In genomic region chr7:45437521-45438276, GRCm38 (mm10) we compare ENCODE assay signal across 8 mouse cellular contexts. TPM values are rescaled to one million over a fixed set of nuclear protein-coding genes. Genes with fewer than 3 reads are reported as not detected.
DNase-seq lines count a peak whose midpoint lies in the region; ATAC-seq lines count a peak whose summit lies in the region.

TSS of gene Ruvbl2 (minus strand) at chr7:45438096.

- peaks cover 25% of the 10 kb centered on the region for H3K4me1 ChIP-seq in forebrain, embryonic 16.5 days (replicated peaks; ENCODE audit: control insufficient read depth, insufficient read depth, low read length)
- peaks cover 39% of the 10 kb centered on the region for H3K4me1 ChIP-seq in hindbrain, embryonic 12.5 days

- no peak for ATAC-seq in forebrain, embryonic 16.5 days
- no peak for ATAC-seq in hindbrain, embryonic 12.5 days (ENCODE audit: low FRiP score)

- H3K4me3 ChIP-seq in forebrain, embryonic 16.5 days (replicated peaks; ENCODE audit: low read length), result no peak within 1 kb of the TSS
- H3K4me3 ChIP-seq in hindbrain, embryonic 12.5 days, result no peak within 1 kb of the TSS
- H3K4me3 ChIP-seq in macrophage (ENCODE audit: inconsistent target), result no peak within 1 kb of the TSS

- peaks cover 12% of the 10 kb centered on the region for H3K79me2 ChIP-seq in macrophage (ENCODE audit: inconsistent target)

- H3K4me2 ChIP-seq in forebrain, embryonic 16.5 days (ENCODE audit: low read length), result no peak within 1 kb of the TSS
- H3K4me2 ChIP-seq in hindbrain, embryonic 12.5 days (replicated peaks), result peak within 1 kb of the TSS; percentile 24; the same call in 1 of the 2 replicates

- H3K9ac ChIP-seq in forebrain, embryonic 16.5 days (replicated peaks; ENCODE audit: low read depth, low read length), result no peak within 1 kb of the TSS
- no peak within 1 kb of the TSS; the same call in 1 of the 2 replicates for H3K9ac ChIP-seq in hindbrain, embryonic 12.5 days

- H3K36me3 ChIP-seq in forebrain, embryonic 16.5 days (ENCODE audit: control insufficient read depth, insufficient read depth), result no peaks in the 10 kb centered on the region
- peaks cover 19% of the 10 kb centered on the region for H3K36me3 ChIP-seq in hindbrain, embryonic 12.5 days
- no peaks in the 10 kb centered on the region for H3K36me3 ChIP-seq in macrophage (ENCODE audit: inconsistent target)

- WGBS in forebrain, embryonic 16.5 days, result 18% methylated on average over 19 of the region's 19 CpGs
- WGBS in hindbrain, embryonic 12.5 days, result 28% methylated on average over 19 of the region's 19 CpGs
- WGBS in macrophage (ENCODE audit: missing documents), result 81% methylated on average over 19 of the region's 19 CpGs

- H3K9me3 ChIP-seq in forebrain, embryonic 16.5 days (ENCODE audit: control insufficient read depth, low read length), result no peaks in the 10 kb centered on the region
- no peaks in the 10 kb centered on the region for H3K9me3 ChIP-seq in hindbrain, embryonic 12.5 days (replicated peaks)

- intact Hi-C loops in left cerebral cortex, postnatal 10 days (cut with DNase I), result no loop called here

- H3K27me3 ChIP-seq in forebrain, embryonic 16.5 days (replicated peaks; ENCODE audit: control insufficient read depth, insufficient read depth, low read length), result no peaks in the 10 kb centered on the region
- H3K27me3 ChIP-seq in hindbrain, embryonic 12.5 days, result no peaks in the 10 kb centered on the region

- DNase-seq in cerebellum, adult 11-12 months, result peak; percentile 56
- DNase-seq in cerebellum, adult 8-10 months, result no peak
- DNase-seq in adrenal gland, adult 8-10 months, result no peak
- DNase-seq in left cerebral cortex, postnatal 10 days (ENCODE audit: extremely low spot score in 1 of 2, low spot score in 2 of 2), result no peak
- no peak for DNase-seq in adipocyte (ENCODE audit: low spot score)

- no peak within 1 kb of the TSS for H3K27ac ChIP-seq in forebrain, embryonic 16.5 days (ENCODE audit: low read length)
- H3K27ac ChIP-seq in hindbrain, embryonic 12.5 days, result no peak within 1 kb of the TSS
- no peak within 1 kb of the TSS for H3K27ac ChIP-seq in macrophage

RNA-seq across cellular contexts. Expression of gene Ruvbl2, which starts in this region (rescaled TPM):
- total RNA-seq in adrenal gland, adult 8-10 months (2022), result 10 to 100 TPM; 36.8 to 43.8 (median 38.8) TPM
- 137 and 147 TPM in 2 replicates for polyA plus RNA-seq in forebrain, embryonic 16.5 days (2015; fragmentation: Nextera tagmentation; extraction: Ambion mirVana)
- polyA plus RNA-seq in hindbrain, embryonic 12.5 days (2016; fragmentation: Nextera tagmentation; extraction: Ambion mirVana), result 124 and 129 TPM in 2 replicates
- 10 to 100 TPM; 31.3 to 41.1 TPM for total RNA-seq in left cerebral cortex, postnatal 10 days (2021)
- total RNA-seq in macrophage (2018; cell fraction: chromatin; rRNA removed), result 10 to 100 TPM in 8 of 26 experiments, 1 to 10 TPM in 18; 1.1 to 17.1 (median 8.7) TPM
- total RNA-seq in macrophage (2018; cell fraction: cytosol; rRNA removed), result 10 to 100 TPM; 11.6 to 25.0 (median 18.3) TPM
- total RNA-seq in macrophage (2018; cell fraction: nucleus; rRNA removed), result 10 to 100 TPM in 3 of 26 experiments, 1 to 10 TPM in 23; 3.4 to 16.9 (median 6.7) TPM
- polyA plus RNA-seq in macrophage (2018), result 14.9 to 41.5 TPM (median 18.7 TPM) in 3 replicates
